Mouse (Mus musculus) lung, adult 18-20 months (tissue): ENCODE results near the gene Phf23.
"Not testable (repeated sequence)": the region's sequence is repeated elsewhere in the genome, so short reads cannot be mapped to it uniquely, and the experiment has no call there.

Source experiments
- DNase-seq, 2 experiments: peaks; one replicate each; pipeline ENCODE4 v3.0.0; 2022; ENCODE audit warnings: mixed read lengths in 2 of 2

Phf23 gene

DNA sequence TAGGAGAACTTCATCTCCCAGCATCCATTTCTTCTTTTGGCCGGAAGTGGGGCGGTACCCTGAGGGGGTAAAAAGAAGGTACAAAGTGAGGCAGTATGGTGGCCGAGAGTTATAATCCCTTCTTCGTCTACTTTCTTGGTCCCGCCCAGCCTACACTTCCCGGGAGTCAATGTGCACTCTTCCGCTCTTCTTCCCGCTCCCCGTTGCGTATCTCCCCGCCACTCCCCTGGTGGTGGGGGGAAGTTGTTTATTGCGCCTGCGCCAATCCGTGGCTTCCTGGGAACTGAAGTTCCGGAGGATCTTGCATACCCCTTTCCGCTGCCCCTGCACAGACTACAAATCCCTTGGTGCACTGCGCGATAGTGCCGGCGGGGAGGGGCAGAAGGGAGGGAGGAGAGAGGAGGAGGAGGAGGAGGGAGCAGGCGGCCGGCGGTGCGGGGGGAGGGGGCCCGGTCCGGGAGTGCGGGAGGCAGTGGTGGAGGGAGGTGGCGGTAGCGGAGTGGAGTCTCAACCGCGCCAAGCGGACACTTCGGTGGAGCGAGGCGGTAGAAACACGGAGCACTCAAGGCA is at the start of gene Phf23:
Gene Phf23 (plus strand): TSS at position 387 of the 570 bp plus-strand sequence.
- DNase-seq, result peak; percentile 99

DNA sequence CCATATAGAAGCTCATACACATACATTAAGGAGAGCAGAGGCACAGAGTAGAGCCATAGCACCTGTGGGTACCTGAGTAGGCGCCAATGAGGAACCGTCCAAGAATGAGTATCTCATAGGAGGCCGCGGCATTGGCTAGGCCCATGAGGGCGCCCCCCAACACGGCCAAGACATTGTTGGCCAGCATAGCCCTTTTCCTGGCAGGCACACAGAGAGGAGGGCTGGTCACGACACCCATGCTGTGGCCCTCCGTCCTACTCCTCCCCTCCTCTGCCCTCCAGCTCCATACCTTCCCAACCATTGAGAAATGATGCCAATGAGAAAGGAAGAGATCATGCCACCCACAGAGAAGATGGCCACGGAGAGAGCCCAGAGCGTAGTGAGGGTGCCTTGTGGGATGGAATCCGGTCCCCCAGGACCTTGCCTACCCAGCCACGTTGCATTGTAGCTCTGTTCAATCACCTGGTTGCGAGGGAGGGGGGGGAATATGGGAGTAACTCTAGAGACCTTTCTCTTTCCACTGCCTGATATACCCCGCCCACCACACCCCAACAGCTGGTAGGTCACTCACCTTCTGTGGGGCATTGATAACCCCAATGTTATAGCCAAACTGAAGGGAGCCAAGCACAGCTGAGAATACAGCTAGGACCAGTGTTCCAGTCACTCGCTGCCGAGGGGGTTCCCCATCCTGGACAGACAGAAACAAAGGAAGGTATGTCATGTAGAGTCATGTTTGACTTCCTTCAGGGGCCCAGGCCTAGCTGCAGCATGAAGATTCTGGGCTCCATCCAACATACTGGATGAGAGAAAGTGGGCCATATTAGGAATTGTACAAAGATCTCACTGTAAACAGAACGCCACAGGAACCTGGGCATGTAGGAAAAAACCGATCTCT is 49.3 kb upstream of the Phf23 start:
- DNase-seq, result no peak

DNA sequence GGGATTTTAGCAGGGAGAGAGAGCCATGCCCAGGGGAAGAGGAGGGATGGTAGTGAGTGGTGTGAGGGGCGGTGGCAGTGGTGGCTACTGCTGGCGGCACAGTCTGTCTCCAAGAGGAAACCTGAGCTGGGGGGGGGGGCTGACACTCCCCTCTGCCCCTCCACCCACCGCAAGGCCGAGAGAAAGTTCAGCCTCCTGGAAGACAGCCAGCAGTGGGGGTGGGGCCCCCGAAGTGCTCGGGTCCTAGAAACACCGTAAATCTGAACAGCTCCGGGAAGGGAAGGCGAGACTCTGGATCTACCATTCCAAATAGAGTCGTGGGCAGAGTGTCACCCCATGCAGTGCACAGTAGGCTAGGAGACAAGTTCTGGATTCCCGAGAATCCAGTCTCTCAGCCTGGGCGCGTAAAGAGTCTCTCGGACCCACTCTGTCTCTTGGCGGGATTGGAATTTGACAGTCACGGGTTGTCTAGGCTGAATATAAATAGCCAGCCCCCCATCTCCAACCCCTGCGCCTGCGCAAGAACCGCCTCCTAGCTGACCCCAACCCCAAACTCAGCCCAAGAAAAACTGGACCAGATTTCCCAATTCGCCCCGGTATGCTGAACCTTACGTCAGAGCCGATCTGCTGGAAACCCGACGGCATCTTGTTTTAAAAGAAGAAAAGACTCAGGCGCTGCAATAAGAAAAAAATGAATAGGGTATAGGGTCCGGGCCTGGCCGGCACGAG is 48.1 kb upstream of the Phf23 start:
- DNase-seq, result peak; percentile 18 to 41

DNA sequence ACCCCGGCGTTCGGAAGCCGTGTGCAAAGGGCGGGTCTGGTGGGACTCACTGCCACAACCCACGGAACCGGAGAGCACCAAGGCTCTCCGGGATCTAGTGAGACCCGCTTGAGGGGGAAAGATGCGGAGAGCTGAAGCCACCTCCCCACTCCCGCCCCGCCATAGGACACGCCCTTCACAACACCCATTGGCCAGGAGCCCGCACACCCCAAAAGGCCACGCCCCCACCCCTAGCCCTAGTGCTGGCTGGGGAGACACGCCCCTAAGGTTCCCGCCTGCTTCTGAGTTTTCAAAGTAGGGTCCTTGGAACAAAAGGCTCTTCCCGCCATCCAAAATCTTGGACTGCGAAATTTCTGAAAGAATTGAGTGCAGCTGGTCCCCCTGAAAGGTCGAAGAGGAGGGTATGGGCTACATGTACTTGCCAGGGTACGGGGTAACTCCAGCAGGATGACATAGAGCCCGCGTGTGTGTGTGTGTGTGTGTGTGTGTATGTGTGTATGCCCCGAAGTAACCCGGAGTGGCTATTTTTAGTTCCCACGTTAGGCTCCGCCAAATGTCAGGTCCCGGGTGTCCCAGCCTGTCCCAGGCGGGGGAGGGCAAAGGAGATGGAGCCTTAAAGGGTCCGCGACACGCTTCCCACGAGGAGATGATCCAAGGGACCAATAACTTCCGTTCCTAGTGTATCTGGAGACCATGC is 47.4 kb upstream of the Phf23 start, which contains the start of gene Slc2a4:
Gene Slc2a4 (minus strand): TSS at position 123 of the 697 bp plus-strand sequence.
- peak; percentile 89 to 92 for DNase-seq

DNA sequence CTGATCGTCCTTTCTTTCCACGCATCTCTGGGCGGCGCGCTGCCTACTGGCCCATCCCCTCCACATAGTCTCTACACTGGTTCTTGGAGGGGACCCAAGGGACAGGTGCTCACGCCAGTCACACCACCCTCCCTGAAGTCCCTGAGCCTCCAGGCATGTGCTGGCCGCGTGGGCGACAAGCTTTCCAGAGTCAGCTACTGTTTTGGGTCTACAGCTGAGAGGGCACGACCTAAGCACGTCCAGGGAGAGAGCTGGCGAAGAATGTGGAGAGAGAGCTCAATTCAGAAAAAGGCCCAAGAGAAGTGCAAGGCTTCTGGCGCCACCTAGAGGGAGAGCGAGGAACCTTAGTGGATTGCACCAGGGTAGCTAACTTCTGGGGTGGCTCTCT is 46.8 kb upstream of the Phf23 start:
- DNase-seq, result peak; percentile 83 to 89

GRCm38 (mm10) chr11:69950807-69951459 is 44.6 kb upstream of the Phf23 start:
- DNase-seq, result no peak

DNA sequence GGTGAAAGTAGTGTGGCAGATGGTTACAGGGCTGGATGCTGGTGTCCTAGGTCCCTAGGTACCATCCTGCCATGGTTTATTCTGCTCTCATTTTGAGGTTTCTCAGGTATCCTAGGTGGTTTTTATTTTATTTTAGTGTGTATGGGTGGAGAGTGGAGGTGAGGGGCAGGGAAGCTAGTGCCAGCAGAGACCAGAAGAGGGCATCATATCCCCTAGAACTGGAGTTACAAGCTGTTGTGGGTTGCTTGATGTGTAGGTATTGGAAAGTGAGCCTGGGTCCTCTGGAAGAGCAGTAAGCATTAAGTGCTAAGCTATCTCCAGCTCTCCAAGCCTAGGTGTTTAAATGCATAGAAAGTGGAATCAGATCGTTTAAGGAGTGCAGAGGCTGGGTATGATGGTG is 43.3 kb upstream of the Phf23 start:
- DNase-seq, result no peak

DNA sequence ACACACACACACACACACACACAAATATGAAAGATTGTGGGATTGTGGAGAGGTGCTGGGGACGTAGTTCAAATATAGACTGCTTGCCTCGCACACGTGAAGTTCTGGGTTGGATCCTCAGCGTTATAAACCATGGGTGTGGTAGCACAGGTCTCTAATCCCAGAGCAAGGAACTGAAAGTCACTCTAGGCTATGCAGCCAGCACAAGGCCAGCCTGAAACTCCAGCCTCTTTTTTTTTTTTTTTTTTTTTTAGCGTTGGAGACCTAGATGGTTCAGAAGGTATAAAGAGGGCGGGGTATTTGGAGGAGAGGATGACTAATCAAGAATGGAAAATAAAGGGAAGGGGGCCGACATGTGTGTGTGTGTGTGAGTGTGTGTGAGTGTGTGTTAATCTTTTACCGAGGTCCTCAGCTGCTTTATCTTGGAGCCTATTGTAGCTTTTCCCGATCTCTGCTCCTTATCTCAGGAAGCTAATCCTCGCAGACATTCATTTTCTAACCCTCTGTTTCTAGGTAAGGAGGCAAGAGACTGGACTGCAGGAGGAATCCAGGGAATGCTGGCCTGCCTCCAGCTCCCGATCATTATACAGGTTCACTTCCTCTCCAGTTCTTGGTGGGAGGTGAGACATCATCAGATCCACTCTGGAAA is 42.2 kb upstream of the Phf23 start:
- DNase-seq, result no peak

DNA sequence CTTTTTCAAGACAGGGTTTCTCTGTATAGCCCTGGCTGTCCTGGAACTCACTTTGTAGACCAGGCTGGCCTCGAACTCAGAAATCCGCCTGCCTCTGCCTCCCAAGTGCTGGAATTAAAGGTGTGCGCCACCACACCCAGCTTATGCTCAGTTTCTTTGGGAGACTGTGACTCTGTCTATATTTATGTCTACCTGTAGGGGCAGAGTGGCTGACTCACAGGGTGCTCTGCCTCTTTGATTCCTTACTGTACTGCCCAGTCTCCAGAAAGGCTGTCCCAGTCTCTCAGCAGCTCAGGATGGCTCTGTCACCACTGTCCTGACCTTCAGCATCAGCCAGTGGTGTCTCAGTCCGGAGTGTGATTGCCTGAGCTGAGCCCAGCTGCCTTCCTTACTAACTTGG is 40.0 kb upstream of the Phf23 start:
- DNase-seq, result not testable (repeated sequence)

DNA sequence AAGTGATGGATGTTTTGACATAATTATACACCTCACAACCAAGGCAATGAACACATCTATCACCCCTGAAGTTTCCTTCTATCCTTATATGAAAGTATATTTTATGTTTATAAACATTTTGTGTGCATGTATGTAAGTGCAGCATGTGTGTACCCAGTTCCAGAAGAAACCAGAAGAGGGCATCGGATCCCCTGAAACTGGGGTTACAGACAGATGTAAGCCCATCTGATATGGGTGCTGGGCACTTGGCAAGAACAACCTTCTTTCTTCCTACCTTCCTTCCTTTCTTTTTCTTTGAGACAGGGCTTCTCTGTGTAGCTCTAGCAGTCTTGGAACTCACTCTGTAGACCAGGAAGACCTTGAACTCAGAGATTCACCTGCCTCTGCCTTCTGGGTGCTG is 39.4 kb upstream of the Phf23 start:
- DNase-seq, result no peak

GRCm38 (mm10) chr11:69960616-69961015 is 35.0 kb upstream of the Phf23 start:
- DNase-seq, result no peak

DNA sequence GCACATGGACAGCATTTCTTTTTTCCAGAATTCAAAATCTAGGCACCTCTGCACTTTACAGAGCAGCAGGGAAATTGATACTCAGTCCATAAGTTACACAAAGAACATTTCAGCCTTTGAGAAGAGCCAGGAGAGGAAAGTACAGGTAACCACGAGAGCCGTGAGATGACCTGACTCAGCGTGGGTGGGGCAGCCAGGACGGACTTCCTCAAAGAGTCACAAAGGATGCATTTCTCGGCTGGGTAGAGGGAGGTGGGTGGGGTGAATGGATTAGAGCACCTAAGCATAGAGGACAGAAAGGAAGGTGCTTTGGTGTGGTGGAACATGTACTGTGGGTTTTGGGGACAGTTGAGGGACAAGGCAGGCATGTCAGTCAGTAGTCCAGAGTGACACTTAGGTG is 33.7 kb upstream of the Phf23 start:
- DNase-seq, result no peak

GRCm38 (mm10) chr11:69964650-69965270 is 30.8 kb upstream of the Phf23 start, which contains the start of gene Cldn7:
Gene Cldn7, plus strand, starts transcription at chr11:69964779.
- no peak for DNase-seq

GRCm38 (mm10) chr11:69965271-69966005 is 30.1 kb upstream of the Phf23 start:
- peak; percentile 89 to 94 for DNase-seq

GRCm38 (mm10) chr11:69966006-69966859 is 29.3 kb upstream of the Phf23 start:
- peak; percentile 63 to 70 for DNase-seq

DNA sequence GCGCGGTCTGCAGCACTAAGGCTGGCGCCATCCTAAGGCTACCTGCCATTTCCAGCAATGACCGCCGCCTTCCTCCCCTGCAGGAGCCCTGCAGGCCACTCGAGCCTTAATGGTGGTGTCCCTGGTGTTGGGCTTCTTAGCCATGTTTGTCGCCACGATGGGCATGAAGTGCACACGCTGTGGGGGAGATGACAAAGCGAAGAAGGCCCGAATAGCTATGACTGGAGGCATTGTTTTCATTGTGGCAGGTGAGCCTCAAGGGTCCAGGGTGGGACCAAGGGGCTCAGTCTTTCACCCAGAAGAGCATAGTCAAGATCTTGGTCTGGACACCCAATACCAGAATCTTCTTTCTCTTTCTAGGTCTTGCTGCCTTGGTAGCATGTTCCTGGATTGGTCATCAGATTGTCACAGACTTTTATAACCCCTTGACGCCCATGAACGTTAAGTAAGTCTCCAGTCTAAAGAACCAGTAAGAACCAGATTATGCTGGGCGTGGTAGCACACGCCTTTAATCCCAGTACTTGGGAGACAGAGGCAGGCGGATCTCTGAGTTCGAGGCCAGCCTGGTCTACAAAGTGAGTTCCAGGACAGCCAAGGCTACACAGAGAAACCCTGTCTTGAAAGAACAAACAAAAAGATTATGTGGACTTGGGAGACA is 28.6 kb upstream of the Phf23 start:
- no peak for DNase-seq

- no peak for DNase-seq
Measured at GRCm38 (mm10) chr11:69968793-69969192, 26.8 kb upstream of the Phf23 start.

DNA sequence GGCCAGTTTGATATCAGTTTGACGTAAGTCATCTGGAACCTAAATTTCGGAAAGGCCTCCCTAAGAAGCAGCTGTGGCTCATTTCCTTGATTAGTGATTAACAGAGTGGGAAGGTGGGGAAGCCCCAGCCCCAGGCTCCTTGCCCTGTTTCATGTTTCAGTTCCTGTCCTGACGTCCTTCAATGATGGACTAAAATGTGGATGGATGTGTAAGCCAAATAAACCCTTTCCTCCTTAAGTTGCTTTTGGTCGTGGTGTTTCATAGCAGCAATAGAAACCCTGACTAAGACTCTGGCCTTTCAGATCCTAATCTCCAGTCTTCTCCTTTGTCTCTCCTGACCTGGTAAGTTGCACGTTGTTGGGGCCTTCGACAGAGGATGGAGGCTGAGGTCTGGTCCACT is 25.4 kb upstream of the Phf23 start:
- no peak for DNase-seq

- no peak for DNase-seq
Measured at GRCm38 (mm10) chr11:69970775-69971174, 24.8 kb upstream of the Phf23 start.
